Mouse (Mus musculus) lung, postnatal 0 days (tissue): ENCODE data around the gene Ptdss2.

Source experiments
- CTCF ChIP-seq: IDR thresholded peaks from 2 replicates; pipeline ENCODE4 v1.5.1; 2016; ENCODE audit warnings: antibody characterized with exemption, mild to moderate bottlenecking
- EP300 ChIP-seq: IDR thresholded peaks from 2 replicates; pipeline ENCODE4 v1.6.1; 2016; ENCODE audit warnings: antibody characterized with exemption, mild to moderate bottlenecking, control low read depth

DNA sequence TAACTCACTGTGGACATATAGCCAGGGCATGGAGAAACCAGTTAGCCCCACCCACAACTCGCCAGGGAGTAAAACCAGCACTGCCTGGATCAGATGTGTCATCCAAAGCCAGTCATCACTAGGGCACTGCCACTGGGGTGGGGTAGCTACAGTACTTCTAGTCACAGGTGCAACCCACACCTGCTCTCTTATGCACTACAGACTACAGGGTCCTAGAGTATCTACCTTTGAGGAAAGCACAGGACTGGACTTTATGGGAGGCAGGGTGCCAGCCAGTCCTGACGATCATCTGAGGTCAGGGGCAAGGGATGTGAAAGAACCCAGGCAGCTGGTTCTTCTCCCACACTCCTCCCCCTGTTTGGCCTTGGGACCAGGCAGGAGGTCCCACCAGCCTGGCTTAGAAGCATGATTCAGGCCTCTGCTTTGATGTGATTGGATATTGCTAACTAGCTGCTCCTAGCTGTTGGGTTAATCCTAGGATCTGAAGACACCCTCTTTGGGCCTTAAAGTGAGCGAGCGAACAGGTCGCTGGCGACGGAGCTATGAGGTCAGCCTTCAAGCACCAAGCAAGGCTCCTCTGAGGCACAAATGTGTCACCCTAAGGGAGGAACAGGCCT is 45.8 kb downstream of the Ptdss2 start:
- TF ChIP-seq CTCF (no peak), EP300 (no peak)
